Mouse (Mus musculus) lung, adult 18-20 months (tissue): Measurements from ENCODE around the gene C1rb.
"Not testable (repeated sequence)": the region's sequence is repeated elsewhere in the genome, so short reads cannot be mapped to it uniquely, and the experiment has no call there.

Source experiments
- DNase-seq, 2 experiments: peaks; one replicate each; pipeline ENCODE4 v3.0.0; 2022; ENCODE audit warnings: mixed read lengths in 2 of 2

Gene C1rb

DNA sequence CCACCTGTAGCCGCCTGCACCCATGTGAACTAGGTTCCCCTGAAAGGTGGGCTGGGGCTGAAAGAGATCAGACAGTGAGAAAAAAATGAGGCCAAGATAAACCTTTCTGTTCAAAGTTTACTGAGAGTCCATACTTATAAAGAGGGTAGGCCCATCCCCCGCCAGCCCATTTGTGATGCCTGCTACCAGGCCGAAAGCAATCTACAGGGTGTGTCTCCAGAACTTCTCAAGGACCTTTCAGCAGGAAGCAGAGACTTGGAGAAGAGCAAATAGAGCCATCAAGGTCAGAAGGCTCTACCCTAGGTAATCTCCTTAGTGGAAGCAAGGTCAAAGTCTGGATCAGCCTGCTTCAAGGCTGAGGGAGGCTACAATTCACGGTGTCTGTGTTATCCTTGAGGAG lies 31.9 kb downstream of the C1rb start:
- no peak for DNase-seq

DNA sequence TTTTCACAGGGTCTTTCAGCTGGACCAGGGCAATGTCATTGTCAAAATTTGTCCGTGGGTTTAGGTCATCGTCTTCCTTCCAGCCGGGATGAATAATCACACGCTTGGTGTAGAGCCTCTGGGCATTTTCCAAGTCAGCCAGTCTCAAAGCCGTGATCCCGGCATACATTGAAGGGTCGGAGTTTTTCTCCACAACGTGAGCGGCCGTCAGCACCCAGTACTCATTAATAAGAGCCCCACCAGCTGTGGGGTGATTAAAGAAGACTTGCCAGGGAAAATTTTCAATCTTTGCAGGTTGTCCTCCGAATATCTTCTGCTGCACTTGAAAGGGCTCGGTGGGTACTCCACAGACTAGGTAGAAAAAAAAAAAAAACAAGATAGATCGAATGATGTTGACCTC lies 55.5 kb downstream of the C1rb start:
- DNase-seq, result no peak

DNA sequence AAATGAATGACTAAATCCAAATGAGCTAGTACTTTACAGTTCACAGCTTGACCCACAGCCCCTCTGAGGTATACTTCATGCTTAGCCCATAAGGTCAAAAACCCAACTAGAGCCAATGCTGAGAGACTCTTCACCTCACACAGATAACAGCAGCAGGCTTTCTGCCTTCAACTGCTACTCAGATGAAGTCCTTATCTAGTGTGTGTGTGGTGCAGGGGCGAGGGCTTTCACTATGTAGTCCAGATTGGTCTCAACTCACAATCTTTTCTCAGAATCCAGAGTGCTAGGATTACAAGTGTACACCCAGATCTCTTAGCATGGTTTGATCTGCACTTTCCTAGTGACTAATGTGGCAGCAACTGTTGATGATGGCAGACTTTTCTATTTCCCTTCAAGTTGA lies 56.1 kb downstream of the C1rb start:
- not testable (repeated sequence) for DNase-seq

DNA sequence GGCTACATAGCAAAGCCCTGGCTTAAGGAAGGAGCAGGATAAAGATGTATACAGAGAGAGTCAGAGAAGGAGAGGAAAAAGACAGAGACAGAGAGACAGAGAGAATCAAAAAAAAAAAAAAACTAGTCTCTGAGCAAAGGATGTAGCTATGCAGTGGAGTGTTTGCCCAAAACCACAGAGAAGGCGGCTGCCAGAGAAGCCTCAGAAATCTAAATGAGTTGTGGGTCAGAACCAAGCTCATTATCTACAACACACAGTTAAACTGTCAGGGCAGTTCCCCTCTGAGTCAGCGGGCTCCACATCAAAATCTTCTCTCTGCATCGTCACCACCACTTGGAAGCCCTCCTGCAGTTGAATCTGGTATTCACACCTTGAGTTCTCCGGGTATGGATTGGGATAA lies 60.7 kb downstream of the C1rb start:
- DNase-seq, result no peak
